Mouse (Mus musculus) erythroblast, embryonic 14.5 days (primary cell): Measurements from ENCODE around the gene Wdr1. TPM values are rescaled to one million over a fixed set of nuclear protein-coding genes. Genes with fewer than 3 reads are reported as not detected.
A peak's percentile ranks its signal among the peaks of the same experiment; 100 is the strongest.

Source experiments
- H3K27me3 ChIP-seq: 2 replicates; pipeline ENCODE4 v1.6.1; 2012; ENCODE audit warnings: inconsistent platforms; ENCODE audit not compliant: control insufficient read depth
- H3K36me3 ChIP-seq: 2 replicates; pipeline ENCODE4 v1.6.1; 2012; ENCODE audit warnings: mild to moderate bottlenecking, inconsistent platforms; ENCODE audit not compliant: control insufficient read depth
- H3K4me1 ChIP-seq: 2 replicates; pipeline ENCODE4 v1.6.1; 2012; ENCODE audit warnings: inconsistent platforms; ENCODE audit not compliant: control insufficient read depth
- H3K4me3 ChIP-seq: replicated peaks from 2 replicates; pipeline ENCODE3; 2012; ENCODE audit warnings: moderate library complexity, mild to moderate bottlenecking, inconsistent platforms
- H3K9me3 ChIP-seq: 2 replicates; pipeline ENCODE4 v1.6.1; 2012; ENCODE audit warnings: low read length, inconsistent platforms, mixed read lengths; ENCODE audit not compliant: control insufficient read depth
- GATA1 ChIP-seq: IDR thresholded peaks from 2 replicates; pipeline ENCODE4 v1.6.1; 2012; ENCODE audit warnings: low read length, inconsistent platforms, mixed read lengths
- TAL1 ChIP-seq: IDR thresholded peaks from 3 replicates; pipeline ENCODE4 v1.6.1; 2012; ENCODE audit warnings: low read length, inconsistent platforms, mixed read lengths
- polyA plus RNA-seq: library from polyadenylated mRNA; stranded (reverse); fragments of >175 nt; gene quantifications from 2 replicates; pipeline ENCODE4 v1.2.3, GENCODE M21; 2012

Wdr1 gene
- polyA plus RNA-seq, 1 experiment, result 4.1 TPM

DNA sequence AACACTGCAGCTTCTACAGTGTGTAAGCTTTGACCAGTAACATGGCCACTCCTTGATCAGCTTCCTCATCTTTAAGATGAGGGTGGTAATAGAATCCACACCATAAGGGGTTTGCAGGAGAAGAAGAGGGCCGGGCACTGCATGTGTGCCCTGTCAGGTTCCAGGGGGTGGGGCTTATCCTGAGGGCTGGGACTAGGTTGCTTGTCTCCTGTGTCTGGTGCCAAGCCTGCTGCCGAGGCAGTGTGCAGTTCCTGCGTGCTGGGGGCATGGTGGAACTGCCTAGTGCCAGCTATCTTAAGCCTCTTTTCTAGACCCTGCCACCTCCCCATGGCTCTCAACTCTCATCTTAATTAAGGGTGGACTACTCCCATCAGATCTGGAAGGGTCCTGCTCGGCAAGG is 84.0 kb downstream of the Wdr1 start:
- no peaks in the 10 kb centered on the region for H3K27me3 ChIP-seq
- peaks cover 50% of the 10 kb centered on the region for H3K4me1 ChIP-seq
- TF ChIP-seq GATA1 (no peak), TAL1 (no peak)
- H3K4me3 ChIP-seq, result peak overlapping the region; percentile 55
- H3K36me3 ChIP-seq, result peaks cover 15% of the 10 kb centered on the region
- peaks cover 6% of the 10 kb centered on the region for H3K9me3 ChIP-seq

DNA sequence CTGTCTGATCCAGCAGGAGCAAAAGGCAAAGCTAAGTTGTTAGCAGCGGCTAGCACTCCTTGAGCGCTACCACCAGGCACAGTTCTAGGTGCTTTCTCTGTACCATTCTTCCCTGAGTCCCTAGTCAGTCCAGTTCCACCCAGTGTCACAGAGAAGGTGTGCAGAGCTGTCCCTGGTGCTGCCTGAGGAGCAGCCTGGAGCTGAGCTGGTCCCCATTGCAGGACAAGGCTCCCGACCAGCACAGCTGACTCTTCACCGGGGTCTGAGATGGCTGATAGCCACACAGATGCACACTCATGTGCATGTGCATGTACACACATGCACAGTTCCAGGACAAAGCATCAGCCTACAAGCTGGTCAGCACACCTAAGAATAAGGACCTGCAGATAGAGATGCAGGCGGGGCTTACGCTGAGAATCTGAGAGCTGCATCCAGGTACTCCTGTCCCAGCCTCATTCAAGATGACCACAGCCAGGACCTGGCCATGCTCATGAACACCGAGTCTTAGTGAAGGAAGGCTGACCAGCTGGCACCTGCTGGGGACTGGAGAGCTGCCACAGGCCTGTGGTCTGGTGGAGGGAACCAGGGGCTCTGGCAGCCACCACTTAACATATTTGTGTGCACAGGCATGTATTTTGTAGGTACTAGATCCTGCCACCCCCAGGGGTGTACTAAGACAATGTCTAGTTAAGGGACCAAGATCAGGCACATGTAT is 85.1 kb downstream of the Wdr1 start:
- Histone ChIP-seq H3K36me3 (peaks cover 15% of the 10 kb centered on the region), H3K9me3 (peaks cover 6% of the 10 kb centered on the region), H3K4me3 (no peak overlapping the region), H3K4me1 (peaks cover 50% of the 10 kb centered on the region), H3K27me3 (no peaks in the 10 kb centered on the region)
- TF ChIP-seq GATA1 (no peak), TAL1 (no peak)

DNA sequence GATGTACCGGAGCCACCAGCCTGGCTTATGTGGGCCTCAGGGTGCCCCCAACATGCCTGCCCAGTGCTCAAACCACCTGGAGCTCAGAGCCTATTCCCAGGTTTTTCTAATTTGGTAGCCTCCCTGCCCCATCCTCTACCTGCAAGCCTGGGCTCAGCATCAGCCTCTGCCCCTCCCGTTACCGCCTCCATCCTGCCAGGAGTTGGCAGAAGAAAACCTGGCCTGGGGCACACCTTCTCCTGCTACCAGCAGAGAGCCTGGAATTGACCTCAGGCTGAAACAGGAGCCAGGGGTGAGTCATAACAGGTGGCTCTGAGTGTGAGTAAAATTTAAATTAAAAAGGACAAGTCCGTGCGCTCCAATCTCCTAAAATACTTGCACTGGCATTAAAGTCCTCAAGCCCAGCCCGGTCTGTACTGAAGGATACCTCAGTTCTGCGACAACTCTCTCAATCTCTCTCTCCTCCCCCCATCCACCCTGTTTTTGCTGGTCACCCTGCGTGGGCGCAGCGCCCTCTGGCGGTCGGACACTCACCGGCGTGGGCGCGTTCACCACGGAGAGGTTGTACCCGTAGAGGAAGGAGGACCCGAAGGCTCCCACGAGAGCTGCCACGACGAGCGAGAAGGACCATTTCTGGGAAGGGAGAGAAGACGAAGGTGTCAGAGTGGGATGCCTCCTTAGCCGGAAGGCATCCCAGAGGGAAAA is 86.0 kb downstream of the Wdr1 start:
- TF ChIP-seq TAL1, result no peak
- TF ChIP-seq GATA1, result no peak
- Histone ChIP-seq H3K4me3 (no peak overlapping the region), H3K27me3 (no peaks in the 10 kb centered on the region), H3K4me1 (peaks cover 43% of the 10 kb centered on the region), H3K9me3 (peaks cover 6% of the 10 kb centered on the region), H3K36me3 (peaks cover 15% of the 10 kb centered on the region)

Other genes starting within 250 kb of the Wdr1 start
- gene Drd5, start 243.9 kb downstream of the Wdr1 start, polyA plus RNA-seq, result not detected in 2 replicates
- gene Slc2a9, start 60.1 kb downstream of the Wdr1 start, polyA plus RNA-seq, result 0.01 TPM in 1 of 2 replicates, not detected in the other
- gene Zfp518b, start 121.6 kb upstream of the Wdr1 start, polyA plus RNA-seq, result 0.01 TPM in 1 of 2 replicates, not detected in the other